Mouse (Mus musculus) cerebral cortex, adult 2 months (tissue): ENCODE measurements around the gene Pglyrp2.

Experiments used
- WGBS: fragments of 180-500 bp; shearing (Covaris S2); methylation state at CpG from one replicate; pipeline ENCODE4 v1.1.7; 2018; 5-methylcytosine and 5-hydroxymethylcytosine counted together

Gene Pglyrp2

DNA sequence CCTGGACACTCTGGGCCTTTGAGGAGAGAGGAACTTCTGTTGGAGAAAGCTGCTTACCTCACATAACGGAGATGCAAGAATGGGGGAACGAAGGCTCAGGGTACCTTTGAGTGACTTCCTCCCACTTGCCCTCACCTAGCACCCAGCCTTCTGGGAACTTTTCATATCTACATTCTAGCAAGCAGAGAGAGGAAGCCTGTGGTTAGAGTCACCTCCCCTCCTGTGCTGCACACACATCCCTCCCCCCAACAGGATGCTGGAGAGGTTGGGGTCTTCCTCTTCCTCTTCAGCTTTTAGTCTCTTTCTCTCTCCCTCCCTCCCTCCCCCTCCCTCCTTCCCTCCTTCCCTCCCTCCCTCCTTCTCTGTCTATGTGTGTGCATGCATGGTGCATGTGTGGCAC lies at the start of gene Pglyrp2:
TSS of gene Pglyrp2 (minus strand) at position 134 of the 400 bp plus-strand sequence.
- 91% methylated on average over 2 of the region's 2 CpGs for WGBS

DNA sequence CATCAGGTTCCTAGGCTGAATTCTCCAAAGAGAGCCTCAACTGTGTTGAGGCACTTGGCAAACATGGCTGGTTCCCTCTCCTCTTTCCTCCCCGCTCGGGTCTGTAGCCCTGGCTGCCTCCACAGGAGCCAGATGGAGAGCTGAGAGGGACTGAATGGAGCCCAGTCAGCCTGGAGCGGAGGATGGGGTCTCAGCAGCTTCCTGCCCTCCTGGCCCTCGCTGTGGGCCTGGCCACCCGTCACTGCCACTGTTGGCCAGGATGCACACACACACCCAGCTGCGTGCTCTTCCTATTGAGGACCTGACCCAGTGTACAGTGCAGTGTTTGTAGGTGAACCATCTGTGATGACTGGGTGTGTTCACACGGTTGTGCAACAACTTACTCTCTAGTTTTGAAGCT lies 48.2 kb upstream of the Pglyrp2 start:
- WGBS = 46% methylated on average over 7 of the region's 7 CpGs

- 84% methylated on average over 4 of the region's 4 CpGs for WGBS
Measured at GRCm38 (mm10) chr17:32470795-32471194, 46.8 kb upstream of the Pglyrp2 start.

- 66% methylated on average over 7 of the region's 7 CpGs for WGBS
Measured at GRCm38 (mm10) chr17:32468494-32468893, 44.5 kb upstream of the Pglyrp2 start.

DNA sequence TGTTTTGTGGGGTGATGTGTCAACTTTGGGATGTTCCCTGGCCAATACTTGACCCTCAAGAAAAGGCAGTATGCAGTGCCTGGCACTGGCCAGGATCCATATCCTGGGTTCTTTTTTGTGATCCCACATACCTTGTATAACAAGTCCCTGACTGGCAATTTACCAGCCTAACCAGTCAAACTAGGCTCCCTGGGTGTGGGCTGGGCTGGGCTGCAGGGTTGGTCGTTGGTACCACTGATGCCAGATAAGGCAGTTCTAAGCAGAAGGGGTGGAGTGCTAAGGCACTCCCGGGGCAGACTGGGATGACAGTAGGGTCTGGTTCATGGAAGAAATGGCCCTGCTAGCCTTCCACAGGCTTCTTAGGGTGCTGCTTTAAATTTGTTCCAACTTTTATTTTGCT lies 31.0 kb upstream of the Pglyrp2 start:
- 55% methylated on average over 2 of the region's 2 CpGs for WGBS

GRCm38 (mm10) chr17:32454188-32454587 lies 30.2 kb upstream of the Pglyrp2 start:
- WGBS = 65% methylated on average over 4 of the region's 4 CpGs

DNA sequence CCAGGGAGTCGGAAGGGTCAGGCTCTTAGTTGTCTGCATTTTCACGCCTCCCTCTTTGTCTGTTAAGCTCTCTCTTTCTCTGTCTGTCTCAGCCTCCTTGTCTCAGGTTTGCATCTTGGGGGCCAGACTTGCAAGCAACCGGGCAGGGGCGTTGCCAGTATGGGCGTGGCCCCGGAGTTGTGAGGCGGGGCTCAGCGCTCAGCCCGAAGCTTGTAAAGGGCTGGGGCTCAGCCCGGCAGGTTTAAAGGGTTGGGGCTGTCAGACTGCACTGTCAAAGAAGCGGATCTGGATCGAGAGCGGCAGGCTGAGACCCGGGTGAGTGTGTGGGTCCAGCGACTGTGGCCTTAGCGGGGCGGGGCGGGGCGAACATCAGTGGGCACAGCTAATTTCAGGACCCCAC lies 28.5 kb upstream of the Pglyrp2 start, which contains the start of gene Cyp4f39:
TSS of gene Cyp4f39 (plus strand) at position 242 of the 400 bp plus-strand sequence.
- WGBS = 7% methylated on average over 19 of the region's 19 CpGs

DNA sequence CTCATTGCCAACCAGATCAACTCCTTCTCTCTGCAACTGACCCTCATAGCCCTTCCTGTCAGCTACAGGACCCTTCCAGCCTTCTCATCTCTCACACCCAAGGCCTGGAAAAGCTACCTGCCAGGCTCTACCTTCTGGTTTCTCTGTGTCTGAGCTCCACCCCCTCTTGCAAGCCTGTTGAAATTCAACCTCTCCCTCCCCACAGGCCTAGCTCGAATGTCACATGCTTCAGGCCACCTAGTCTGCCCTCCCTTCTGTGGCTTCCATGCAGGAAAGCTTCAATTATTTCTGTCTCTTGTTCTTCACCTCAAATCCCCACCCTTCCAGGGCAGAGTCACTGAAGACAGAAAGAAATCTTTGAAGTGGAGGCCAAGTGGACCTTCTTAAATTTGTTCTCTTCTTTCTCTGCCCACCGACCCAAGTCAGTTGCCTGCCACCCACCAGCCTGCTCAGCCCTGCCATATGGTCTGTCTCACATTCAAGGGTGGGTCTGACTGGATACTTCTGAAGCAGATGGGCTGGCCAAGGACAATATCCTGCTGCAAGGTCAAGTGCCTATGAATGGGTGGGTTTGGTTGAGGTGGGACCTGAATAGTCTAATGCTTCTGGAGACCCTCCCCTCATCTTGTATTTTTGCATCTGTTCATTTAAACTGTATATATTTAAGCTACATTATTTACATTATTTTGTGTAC lies 27.0 kb upstream of the Pglyrp2 start:
- 53% methylated on average over 2 of the region's 2 CpGs for WGBS

DNA sequence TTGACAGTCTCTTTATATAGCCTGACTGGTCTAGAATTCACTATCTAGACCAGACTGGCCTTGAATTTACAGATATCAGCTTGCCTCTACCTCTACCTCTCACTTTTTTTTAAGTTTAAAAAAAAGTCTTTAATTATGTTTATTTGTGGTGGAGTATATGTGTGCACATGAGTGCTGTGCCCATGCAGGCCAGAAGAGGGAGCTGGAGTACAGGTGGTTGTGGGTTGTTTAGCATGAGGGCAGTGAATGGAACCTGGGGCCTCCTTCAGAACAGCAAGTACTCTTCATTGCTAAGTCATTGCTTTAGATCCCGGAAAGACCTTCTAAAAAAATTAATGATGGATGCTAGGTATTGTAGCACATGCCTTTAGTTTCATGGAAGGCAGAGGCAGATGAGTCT lies 25.1 kb upstream of the Pglyrp2 start:
- 97% methylated on average over 1 of the region's 1 CpGs for WGBS

- 73% methylated on average over 5 of the region's 5 CpGs for WGBS
Measured at GRCm38 (mm10) chr17:32445016-32445415, 21.0 kb upstream of the Pglyrp2 start.

GRCm38 (mm10) chr17:32443245-32443644 lies 19.3 kb upstream of the Pglyrp2 start:
- 87% methylated on average over 6 of the region's 6 CpGs for WGBS

DNA sequence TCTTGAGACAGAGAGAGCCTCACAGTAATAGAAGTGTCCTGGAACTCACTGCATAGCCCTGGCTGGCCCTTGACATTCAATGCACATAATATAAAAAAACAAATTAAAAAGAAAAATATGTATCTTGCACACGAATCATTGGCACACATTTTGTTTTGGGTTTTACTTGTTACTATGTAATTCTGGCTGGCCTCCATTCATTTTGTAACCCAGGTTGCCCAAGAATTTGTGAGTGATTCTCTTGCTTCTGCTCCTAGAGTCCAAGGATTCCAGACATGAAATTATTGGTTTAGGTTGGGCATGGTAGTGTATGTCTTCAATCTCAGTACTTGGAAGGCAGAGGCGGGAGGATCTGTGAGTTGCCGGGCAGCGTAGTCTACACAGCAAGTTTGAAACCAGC lies 13.1 kb upstream of the Pglyrp2 start:
- 95% methylated on average over 4 of the region's 4 CpGs for WGBS

- WGBS = 79% methylated on average over 5 of the region's 5 CpGs
Measured at GRCm38 (mm10) chr17:32435151-32435550, 11.2 kb upstream of the Pglyrp2 start.

DNA sequence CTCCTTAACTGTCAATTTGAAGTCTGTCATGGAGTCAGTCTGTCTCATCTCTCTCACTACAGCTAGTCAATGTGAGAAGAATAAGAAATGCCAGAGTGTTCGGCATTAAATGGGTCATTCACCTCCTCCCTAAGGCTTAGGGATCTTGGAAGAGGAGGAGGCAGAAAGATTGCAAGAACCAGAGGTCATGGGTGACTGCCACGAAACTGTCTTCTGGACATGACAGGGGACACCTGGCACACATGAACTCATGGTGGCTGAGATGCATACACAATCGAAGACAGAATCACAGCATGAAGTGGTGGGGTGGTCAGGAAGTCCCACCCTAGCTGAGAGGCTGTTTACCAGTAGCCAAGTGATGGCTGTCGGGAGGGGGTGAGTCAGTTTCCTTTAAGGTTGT lies 10.4 kb upstream of the Pglyrp2 start:
- 75% methylated on average over 4 of the region's 4 CpGs for WGBS

- WGBS = 59% methylated on average over 3 of the region's 3 CpGs
Measured at GRCm38 (mm10) chr17:32431972-32432371, 8.0 kb upstream of the Pglyrp2 start.

DNA sequence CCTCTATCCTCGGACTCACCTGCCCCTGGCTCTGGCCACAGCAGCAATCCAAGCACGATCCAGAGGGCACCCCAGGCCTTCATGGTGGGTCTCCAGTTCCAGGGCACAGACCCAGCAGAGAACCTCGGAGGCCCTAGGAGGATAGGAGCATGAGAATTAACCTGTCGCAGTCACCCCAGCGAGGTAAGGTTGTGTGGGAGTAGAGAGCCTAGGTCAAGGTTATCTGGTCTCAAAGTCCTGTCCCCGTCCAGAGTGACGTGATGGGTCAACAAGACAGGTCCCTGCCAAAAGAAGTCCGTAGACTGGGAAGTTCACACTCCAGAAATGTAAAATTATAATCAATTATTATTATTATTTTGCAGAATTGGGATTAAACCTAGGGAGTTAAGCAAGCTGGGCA lies 3.2 kb downstream of the Pglyrp2 start:
- WGBS = 86% methylated on average over 8 of the region's 8 CpGs

DNA sequence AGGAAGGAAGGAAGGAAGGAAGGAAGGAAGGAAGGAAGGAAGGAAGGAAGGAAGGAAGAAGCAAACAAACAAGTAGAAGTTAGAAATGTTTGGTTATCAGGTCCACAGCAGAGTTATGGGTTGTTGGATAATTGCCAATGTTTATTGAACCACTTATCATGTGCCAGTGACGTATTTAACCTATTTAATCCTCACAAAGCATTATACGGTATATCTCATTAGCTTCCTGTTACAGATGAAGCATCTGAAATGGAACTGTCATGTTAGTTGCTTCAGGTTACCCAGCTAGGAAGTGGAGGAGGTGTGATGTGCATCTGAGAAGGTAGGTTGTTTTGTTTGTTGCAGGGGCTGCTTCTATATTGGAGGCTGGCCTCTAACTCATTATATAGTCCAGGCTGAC lies 4.0 kb downstream of the Pglyrp2 start:
- WGBS = 74% methylated on average over 2 of the region's 2 CpGs

DNA sequence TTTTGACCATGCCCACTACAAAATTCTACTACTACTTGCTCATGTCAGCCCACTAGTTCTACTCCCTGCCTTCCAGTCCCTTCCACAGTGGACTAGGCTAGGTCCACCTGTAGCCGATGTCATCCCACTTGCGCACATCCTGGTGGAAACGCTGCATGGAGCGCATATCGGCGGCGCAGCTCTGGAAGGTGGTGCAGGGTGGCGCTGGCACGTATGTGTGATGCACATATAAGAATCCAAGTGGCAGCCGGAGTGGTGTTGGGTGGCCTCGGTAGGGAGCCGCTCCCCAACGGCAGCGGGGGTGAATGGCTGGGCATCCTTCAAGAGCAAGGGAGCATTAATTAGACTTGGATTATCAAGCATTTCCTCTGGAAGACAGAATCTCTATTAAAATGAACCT lies 7.2 kb downstream of the Pglyrp2 start:
- WGBS = 95% methylated on average over 14 of the region's 14 CpGs

DNA sequence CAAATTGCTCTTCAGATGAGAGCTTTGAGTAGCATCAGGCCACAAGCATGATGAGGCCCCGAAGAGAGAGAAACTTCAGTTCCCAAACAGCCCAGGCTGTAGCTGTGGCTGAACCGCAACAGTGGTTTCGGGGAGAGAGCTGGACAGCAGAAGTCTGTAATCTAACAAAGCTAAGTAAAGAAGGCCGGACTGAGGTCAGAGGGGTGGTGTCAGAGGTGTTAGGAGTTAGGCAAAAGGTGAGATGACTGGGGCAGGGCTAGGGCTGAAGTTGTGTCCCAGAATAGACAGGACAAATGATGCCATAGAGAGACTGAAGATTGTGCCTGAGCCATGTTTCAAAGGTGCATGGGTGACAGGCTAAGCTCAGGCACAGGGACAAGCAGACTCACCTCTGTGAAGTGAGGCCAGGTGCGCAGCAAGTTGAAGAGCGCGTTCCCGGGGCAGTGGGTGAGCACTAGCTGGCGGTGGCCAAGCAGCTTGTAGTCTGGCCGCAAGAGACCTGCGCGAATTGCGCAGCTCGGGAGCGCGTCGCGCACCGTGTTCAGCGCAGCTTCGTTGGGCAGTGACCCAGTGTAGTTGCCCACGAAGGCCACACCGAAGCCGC lies 8.4 kb downstream of the Pglyrp2 start:
- 50% methylated on average over 24 of the region's 24 CpGs for WGBS

GRCm38 (mm10) chr17:32411898-32412297 lies 12.1 kb downstream of the Pglyrp2 start:
- WGBS = 86% methylated on average over 6 of the region's 6 CpGs

DNA sequence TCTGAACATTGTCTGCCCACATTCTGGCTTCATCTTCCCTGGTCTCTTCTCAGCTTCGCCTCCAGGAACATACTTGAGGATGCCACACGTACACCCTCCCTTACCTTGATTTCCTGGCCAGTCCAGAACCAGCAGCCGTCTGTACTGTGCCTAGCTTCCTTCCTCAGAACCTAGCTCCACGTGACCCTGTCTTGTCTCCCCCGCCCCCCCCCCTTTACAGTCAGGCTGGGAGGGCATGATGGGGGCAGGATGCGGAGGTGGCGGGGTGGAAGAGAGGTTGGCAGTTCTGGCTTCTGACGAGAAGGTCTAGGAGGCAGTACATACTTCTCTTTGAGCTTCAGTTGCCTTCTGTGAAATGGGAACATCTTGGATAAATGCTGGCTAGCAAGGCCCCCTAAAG lies 20.6 kb downstream of the Pglyrp2 start, which contains the start of gene Rasal3:
TSS of gene Rasal3 (minus strand) at position 167 of the 400 bp plus-strand sequence.
- WGBS = 71% methylated on average over 8 of the region's 8 CpGs

DNA sequence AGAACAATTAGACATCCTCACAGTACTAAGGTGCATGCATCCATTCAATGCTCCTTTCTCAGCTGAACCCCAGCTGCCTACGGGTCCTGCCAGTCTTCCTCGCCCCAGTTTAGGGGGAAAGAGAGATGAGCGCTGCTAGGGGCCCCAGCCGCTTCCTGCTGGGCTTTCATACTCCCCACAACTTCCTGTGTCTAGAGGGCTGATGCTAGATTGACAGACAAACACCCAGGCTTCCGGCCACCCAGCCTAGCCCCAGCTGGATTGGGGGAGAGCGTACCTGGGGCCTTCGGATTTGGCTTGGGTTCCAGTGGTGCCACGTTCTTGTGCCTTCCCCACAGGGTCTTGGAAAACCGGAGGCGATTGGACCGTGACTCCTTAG lies 21.2 kb downstream of the Pglyrp2 start:
- WGBS = 76% methylated on average over 11 of the region's 11 CpGs

GRCm38 (mm10) chr17:32402011-32402778 lies 21.8 kb downstream of the Pglyrp2 start:
- 88% methylated on average over 9 of the region's 9 CpGs for WGBS
